Mouse (Mus musculus): ENCODE measurements around the gene Dnah17. TPM values are rescaled to one million over a fixed set of nuclear protein-coding genes. Genes with fewer than 3 reads are reported as not detected.
A peak's percentile ranks its signal among the peaks of the same experiment; 100 is the strongest.

Dnah17 gene
- polyA plus RNA-seq, 1 experiment = 0.14 TPM

DNA sequence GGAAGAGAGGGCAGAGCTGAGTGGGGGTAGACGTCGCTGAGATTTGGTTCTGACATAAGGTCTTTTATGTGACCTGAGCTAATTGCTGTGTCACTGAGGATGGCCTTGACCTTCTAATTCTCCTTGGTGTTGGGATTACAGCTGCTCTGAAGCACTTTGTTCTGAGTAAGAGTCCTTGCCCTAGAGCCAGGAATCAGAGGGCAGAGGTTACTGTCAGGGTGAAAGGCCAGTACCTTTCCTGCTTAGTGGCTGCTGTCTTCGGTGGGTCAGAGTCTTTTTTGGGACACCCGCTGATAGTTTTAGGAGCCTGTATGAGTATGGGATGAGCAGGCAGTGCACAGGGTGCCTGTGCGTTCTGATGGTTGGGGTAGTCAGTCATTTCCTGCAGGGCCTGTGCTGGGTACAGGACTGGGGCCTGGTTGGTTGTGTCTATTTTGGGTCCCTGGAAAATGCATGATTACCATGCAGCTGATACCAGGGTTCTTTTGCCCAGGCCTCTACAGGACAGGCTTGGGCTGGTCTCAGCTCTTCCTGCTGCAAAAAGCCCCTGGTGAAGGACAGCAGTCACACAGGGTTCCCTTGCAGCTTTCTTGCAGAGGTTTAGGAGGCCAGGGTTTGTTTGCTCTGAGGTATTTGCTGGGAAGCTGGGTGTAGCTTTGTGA, 122.2 kb downstream of the Dnah17 start:
- 60% methylated on average over 5 of the region's 5 CpGs for WGBS
- peaks cover 53% of the 10 kb centered on the region for H3K4me1 ChIP-seq (ENCODE audit: control insufficient read depth, insufficient read depth, insufficient read length, low read length)
- no peaks in the 10 kb centered on the region for H3K27me3 ChIP-seq (ENCODE audit: control insufficient read depth, insufficient read depth, low read length)
- H3K27ac ChIP-seq (ENCODE audit: insufficient read depth, low read depth, low read length) = peak overlapping the region; percentile 66
- TF ChIP-seq POLR2A (IDR thresholded peaks at IDR 0.05; ENCODE audit: low read depth, low read length) (no peak), CTCF (IDR thresholded peaks at IDR 0.05; ENCODE audit: extremely low read depth, insufficient read length, insufficient replicate concordance, low read depth, low read length) (no peak)
- peaks cover 31% of the 10 kb centered on the region for H3K36me3 ChIP-seq (ENCODE audit: control insufficient read depth, insufficient read depth, low read length)
- H3K4me3 ChIP-seq (ENCODE audit: low read depth, low read length) = no peak overlapping the region

DNA sequence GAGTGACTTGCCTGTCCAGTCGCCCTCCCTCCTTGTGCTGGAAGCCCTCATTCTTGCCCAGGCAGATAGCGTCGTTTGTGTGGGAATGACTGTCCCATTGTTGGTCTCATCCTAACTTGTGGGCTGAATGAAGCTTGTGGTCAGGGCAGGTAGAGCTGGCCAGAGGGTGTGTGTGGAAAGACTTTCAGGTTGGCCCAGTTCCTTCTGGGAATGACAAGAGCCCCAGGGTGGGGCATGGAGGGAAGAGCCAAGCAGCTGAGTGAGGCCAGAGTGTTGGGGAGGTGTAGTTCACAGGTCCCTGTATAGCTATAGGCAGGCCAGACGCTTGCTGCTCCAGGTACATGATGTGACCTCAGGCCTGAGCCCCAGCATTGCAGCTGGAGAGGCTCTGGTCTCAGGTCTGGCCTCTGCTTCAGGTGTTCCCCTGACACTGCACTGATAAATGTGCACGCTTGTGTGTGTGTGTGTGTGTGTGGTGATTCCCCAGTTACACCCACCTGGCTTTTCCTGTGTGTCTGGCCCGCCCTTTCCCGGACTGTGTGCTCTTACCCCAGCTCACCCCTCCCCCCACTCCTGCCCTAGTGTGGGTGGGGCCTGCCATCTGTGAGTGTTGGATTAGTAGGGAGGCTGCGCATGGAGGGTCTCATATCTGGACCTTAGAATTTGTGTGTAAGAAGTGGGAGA, 122.8 kb downstream of the Dnah17 start:
- H3K27me3 ChIP-seq (ENCODE audit: control insufficient read depth, insufficient read depth, low read length) = no peaks in the 10 kb centered on the region
- H3K4me1 ChIP-seq (ENCODE audit: control insufficient read depth, insufficient read depth, insufficient read length, low read length) = peaks cover 51% of the 10 kb centered on the region
- no peak for TF ChIP-seq POLR2A (IDR thresholded peaks at IDR 0.05; ENCODE audit: low read depth, low read length)
- TF ChIP-seq CTCF (IDR thresholded peaks at IDR 0.05; ENCODE audit: extremely low read depth, insufficient read length, insufficient replicate concordance, low read depth, low read length) = no peak
- WGBS = 46% methylated on average over 8 of the region's 8 CpGs
- peak overlapping the region; percentile 66 for H3K27ac ChIP-seq (ENCODE audit: insufficient read depth, low read depth, low read length)
- H3K36me3 ChIP-seq (ENCODE audit: control insufficient read depth, insufficient read depth, low read length) = peaks cover 36% of the 10 kb centered on the region
- no peak overlapping the region for H3K4me3 ChIP-seq (ENCODE audit: low read depth, low read length)

DNA sequence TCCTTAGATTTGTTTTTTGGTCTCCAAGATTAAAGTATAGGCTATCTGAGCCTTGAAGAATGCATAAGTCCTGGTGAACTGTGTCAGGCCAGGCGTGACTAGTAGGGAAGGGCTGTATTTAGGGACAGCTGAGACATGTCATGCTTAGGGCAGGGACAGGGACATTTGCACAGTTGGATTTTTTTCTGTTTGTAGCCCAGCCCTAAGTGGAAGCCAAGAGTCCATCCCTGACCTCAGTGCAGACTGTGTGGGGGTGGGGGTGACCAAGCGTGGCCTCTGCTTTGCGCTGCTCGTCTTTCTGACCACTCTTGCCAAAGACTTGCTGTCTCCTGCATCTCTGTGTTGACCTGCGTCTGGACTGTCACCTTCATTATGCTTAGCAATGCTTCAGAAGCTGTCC, 126.2 kb downstream of the Dnah17 start:
- WGBS = 90% methylated on average over 5 of the region's 5 CpGs
- H3K4me3 ChIP-seq (ENCODE audit: low read depth, low read length) = no peak overlapping the region
- peaks cover 38% of the 10 kb centered on the region for H3K4me1 ChIP-seq (ENCODE audit: control insufficient read depth, insufficient read depth, insufficient read length, low read length)
- TF ChIP-seq CTCF (IDR thresholded peaks at IDR 0.05; ENCODE audit: extremely low read depth, insufficient read length, insufficient replicate concordance, low read depth, low read length) (no peak), POLR2A (IDR thresholded peaks at IDR 0.05; ENCODE audit: low read depth, low read length) (no peak)
- H3K36me3 ChIP-seq (ENCODE audit: control insufficient read depth, insufficient read depth, low read length) = peaks cover 55% of the 10 kb centered on the region
- H3K27me3 ChIP-seq (ENCODE audit: control insufficient read depth, insufficient read depth, low read length) = no peaks in the 10 kb centered on the region
- H3K27ac ChIP-seq (ENCODE audit: insufficient read depth, low read depth, low read length) = no peak overlapping the region

DNA sequence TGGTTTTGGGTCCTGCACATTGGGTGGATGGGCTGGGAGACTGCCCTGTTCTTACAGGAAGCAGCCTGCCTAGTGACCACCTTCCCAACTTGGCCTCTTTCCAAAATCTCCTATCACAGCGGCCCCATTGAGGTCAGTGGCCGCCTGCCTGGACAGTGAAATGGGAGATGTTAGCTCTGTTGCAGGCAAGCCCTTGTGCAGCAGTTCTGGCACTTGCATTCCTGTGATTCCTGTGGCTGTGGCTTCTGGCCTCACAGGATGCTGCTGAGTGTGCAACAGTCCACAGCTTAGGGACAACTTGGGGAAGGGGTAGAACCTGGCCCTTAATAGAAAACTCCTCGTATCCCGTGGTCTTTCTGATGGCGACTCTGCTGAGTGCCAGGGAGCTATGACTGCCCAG, 126.7 kb downstream of the Dnah17 start:
- Histone ChIP-seq H3K4me1 (ENCODE audit: control insufficient read depth, insufficient read depth, insufficient read length, low read length) (peaks cover 38% of the 10 kb centered on the region), H3K27ac (ENCODE audit: insufficient read depth, low read depth, low read length) (peak overlapping the region; percentile 15; the same call in 1 of the 2 replicates), H3K27me3 (ENCODE audit: control insufficient read depth, insufficient read depth, low read length) (no peaks in the 10 kb centered on the region), H3K36me3 (ENCODE audit: control insufficient read depth, insufficient read depth, low read length) (peaks cover 55% of the 10 kb centered on the region), H3K4me3 (ENCODE audit: low read depth, low read length) (no peak overlapping the region)
- WGBS = 75% methylated on average over 5 of the region's 5 CpGs
- TF ChIP-seq POLR2A (IDR thresholded peaks at IDR 0.05; ENCODE audit: low read depth, low read length) = no peak
- no peak for TF ChIP-seq CTCF (IDR thresholded peaks at IDR 0.05; ENCODE audit: extremely low read depth, insufficient read length, insufficient replicate concordance, low read depth, low read length)

DNA sequence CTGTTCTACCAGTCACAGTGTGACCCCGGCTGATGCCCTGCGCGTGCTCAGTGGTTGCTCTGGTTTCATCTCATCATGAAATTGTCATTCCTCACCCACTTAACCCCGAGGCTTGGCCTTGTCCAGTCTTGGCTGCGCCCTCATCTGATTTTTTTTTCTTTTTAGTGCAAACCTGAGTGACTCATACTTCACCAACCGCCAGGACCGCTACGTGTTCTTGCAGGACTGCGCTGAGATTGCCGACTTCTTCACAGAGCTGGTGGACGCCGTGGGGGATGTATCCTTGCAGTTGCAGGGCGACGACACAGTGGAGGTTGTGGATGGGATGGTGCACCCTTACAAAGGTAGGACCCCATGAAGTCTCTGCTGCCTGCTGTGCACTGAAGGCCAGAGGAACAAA, 127.3 kb downstream of the Dnah17 start:
- Histone ChIP-seq H3K27ac (ENCODE audit: insufficient read depth, low read depth, low read length) (peak overlapping the region; percentile 15; the same call in 1 of the 2 replicates), H3K36me3 (ENCODE audit: control insufficient read depth, insufficient read depth, low read length) (peaks cover 55% of the 10 kb centered on the region), H3K4me3 (ENCODE audit: low read depth, low read length) (no peak overlapping the region), H3K4me1 (ENCODE audit: control insufficient read depth, insufficient read depth, insufficient read length, low read length) (peaks cover 39% of the 10 kb centered on the region), H3K27me3 (ENCODE audit: control insufficient read depth, insufficient read depth, low read length) (no peaks in the 10 kb centered on the region)
- no peak for TF ChIP-seq CTCF (IDR thresholded peaks at IDR 0.05; ENCODE audit: extremely low read depth, insufficient read length, insufficient replicate concordance, low read depth, low read length)
- TF ChIP-seq POLR2A (IDR thresholded peaks at IDR 0.05; ENCODE audit: low read depth, low read length) = no peak
- WGBS = 91% methylated on average over 14 of the region's 14 CpGs

DNA sequence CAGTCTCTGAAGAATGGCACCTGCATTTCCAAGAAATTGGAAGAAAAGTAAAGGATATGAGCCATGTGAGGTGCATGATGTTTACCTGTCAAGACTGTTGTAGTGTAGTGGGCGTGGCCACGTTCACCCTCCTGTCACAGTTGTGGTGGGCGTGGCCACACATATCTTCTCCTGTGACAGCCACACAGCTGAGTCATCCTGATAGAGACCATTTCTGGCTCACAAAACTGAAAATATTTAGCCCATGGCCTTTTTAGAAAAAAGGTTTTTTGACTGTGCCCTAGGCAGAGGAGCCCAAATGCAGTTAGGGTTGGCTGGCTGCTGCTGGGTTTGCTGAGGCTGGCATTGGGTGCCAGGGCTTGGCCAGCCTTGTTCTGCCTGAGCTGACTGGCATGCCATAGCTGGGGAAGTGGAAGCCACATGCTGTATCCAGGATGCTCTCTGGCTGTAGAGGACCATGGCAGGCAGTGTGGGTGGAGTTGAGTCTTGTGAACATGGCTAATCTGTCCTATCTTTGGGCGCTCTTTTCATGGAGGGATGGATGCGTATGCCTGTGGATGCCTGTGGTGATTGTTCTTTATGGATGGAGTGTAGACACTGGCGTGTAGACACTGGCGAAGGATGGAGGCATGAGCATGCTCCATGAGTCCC, 129.7 kb downstream of the Dnah17 start:
- WGBS = 77% methylated on average over 7 of the region's 7 CpGs
- no peak for TF ChIP-seq CTCF (IDR thresholded peaks at IDR 0.05; ENCODE audit: extremely low read depth, insufficient read length, insufficient replicate concordance, low read depth, low read length)
- TF ChIP-seq POLR2A (IDR thresholded peaks at IDR 0.05; ENCODE audit: low read depth, low read length) = no peak
- no peak overlapping the region for H3K4me3 ChIP-seq (ENCODE audit: low read depth, low read length)
- H3K27me3 ChIP-seq (ENCODE audit: control insufficient read depth, insufficient read depth, low read length) = no peaks in the 10 kb centered on the region
- H3K36me3 ChIP-seq (ENCODE audit: control insufficient read depth, insufficient read depth, low read length) = peaks cover 45% of the 10 kb centered on the region
- H3K27ac ChIP-seq (ENCODE audit: insufficient read depth, low read depth, low read length) = peak overlapping the region; percentile 78; the same call in 1 of the 2 replicates
- H3K4me1 ChIP-seq (ENCODE audit: control insufficient read depth, insufficient read depth, insufficient read length, low read length) = peaks cover 35% of the 10 kb centered on the region

DNA sequence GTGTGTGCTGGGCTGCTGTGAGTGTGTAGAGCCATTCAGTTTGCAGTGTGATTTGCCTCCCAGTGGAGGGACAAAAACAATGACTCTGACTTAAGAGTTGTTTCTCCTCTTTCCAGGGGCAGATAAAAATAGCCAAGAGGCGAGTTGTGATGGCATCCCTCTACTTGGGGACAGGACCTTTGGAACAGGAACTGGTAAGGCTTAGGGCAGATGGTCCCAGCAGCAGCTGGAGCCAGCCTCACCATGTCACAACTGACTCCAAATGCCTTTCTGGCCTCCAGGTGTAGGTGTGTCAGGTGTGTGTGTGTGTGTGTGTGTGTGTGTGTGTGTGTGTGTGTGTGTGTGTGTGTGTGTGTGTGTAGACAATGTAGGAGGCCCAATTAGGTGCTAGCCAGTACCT, 130.4 kb downstream of the Dnah17 start:
- H3K4me1 ChIP-seq (ENCODE audit: control insufficient read depth, insufficient read depth, insufficient read length, low read length) = peaks cover 41% of the 10 kb centered on the region
- H3K27me3 ChIP-seq (ENCODE audit: control insufficient read depth, insufficient read depth, low read length) = no peaks in the 10 kb centered on the region
- TF ChIP-seq CTCF (IDR thresholded peaks at IDR 0.05; ENCODE audit: extremely low read depth, insufficient read length, insufficient replicate concordance, low read depth, low read length) (no peak), POLR2A (IDR thresholded peaks at IDR 0.05; ENCODE audit: low read depth, low read length) (no peak)
- 35% methylated on average over 1 of the region's 1 CpGs for WGBS
- no peak overlapping the region for H3K4me3 ChIP-seq (ENCODE audit: low read depth, low read length)
- H3K27ac ChIP-seq (ENCODE audit: insufficient read depth, low read depth, low read length) = peak overlapping the region; percentile 78
- peaks cover 39% of the 10 kb centered on the region for H3K36me3 ChIP-seq (ENCODE audit: control insufficient read depth, insufficient read depth, low read length)

Measured in small intestine, adult 2 months (tissue).